Mouse (Mus musculus) heart, embryonic 10.5 days (tissue): ENCODE measurements around the gene Rimbp3. TPM values are rescaled to one million over a fixed set of nuclear protein-coding genes. Genes with fewer than 3 reads are reported as not detected.
"Not testable (repeated sequence)": the region's sequence is repeated elsewhere in the genome, so short reads cannot be mapped to it uniquely, and the experiment has no call there.

Experiments
- DNase-seq: peaks from one replicate; pipeline ENCODE4 v3.0.0-alpha.2; 2017; ENCODE audit warnings: low spot score
- H3K27ac ChIP-seq: fragments of 300-500 bp; sonication (generic); 2 replicates; pipeline ENCODE4 v1.5.1; 2016; ENCODE audit warnings: mild to moderate bottlenecking
- H3K27me3 ChIP-seq: fragments of 300-500 bp; sonication (generic); 2 replicates; pipeline ENCODE4 v1.6.1; 2016; ENCODE audit warnings: mild to moderate bottlenecking; ENCODE audit not compliant: poor library complexity, insufficient read depth, severe bottlenecking
- H3K36me3 ChIP-seq: fragments of 300-500 bp; sonication (generic); 2 replicates; pipeline ENCODE4 v1.6.1; 2016; ENCODE audit warnings: mild to moderate bottlenecking, moderate library complexity
- H3K4me1 ChIP-seq: fragments of 300-500 bp; sonication (generic); 2 replicates; pipeline ENCODE4 v1.6.1; 2016; ENCODE audit warnings: mild to moderate bottlenecking
- H3K4me3 ChIP-seq: fragments of 300-500 bp; sonication (generic); 2 replicates; pipeline ENCODE4 v1.5.1; 2016; ENCODE audit warnings: mild to moderate bottlenecking, moderate library complexity
- H3K9me3 ChIP-seq: fragments of 300-500 bp; sonication (generic); 2 replicates; pipeline ENCODE4 v1.6.1; 2016; ENCODE audit warnings: mild to moderate bottlenecking, moderate library complexity
- WGBS: fragments of 180-500 bp; shearing (Covaris S2); methylation state at CpG from one replicate; pipeline ENCODE4 v1.1.7; 2016; 5-methylcytosine and 5-hydroxymethylcytosine counted together
- polyA plus RNA-seq: library from polyadenylated mRNA; unstranded; fragments of >200 nt; fragmentation: Nextera tagmentation; extraction: Ambion mirVana; gene quantifications from 2 replicates; pipeline ENCODE4 v1.2.1, GENCODE M21; 2016

Rimbp3 gene
- polyA plus RNA-seq, 1 experiment from 2014 or later, result 0.28 TPM

DNA sequence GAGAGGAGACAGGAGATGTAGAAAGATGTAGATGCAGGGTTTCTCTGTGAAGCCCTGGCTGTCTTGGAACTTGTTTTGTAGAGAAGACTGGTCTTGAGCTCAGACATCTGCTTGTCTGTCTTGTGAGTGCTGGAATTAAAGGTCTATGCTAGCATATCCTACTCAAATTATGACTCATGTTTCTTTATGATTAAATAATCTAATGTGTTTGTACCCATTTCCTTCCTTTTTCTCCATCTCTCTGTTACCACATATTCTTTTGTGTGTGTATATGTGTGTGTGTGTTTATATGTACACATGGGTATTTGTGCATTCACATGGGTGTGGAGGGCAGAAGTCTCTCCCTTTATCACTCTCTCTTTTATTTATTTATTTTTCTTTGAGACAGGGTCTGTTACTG lies 18.1 kb downstream of the Rimbp3 start:
- Histone ChIP-seq H3K9me3 (no peaks in the 10 kb centered on the region), H3K4me1 (no peaks in the 10 kb centered on the region), H3K27ac (no peak overlapping the region), H3K27me3 (no peaks in the 10 kb centered on the region), H3K36me3 (no peaks in the 10 kb centered on the region), H3K4me3 (no peak overlapping the region)
- no peak for DNase-seq

GRCm38 (mm10) chr16:17231523-17231922 lies 23.1 kb downstream of the Rimbp3 start:
- WGBS, result 85% methylated on average over 2 of the region's 2 CpGs
- H3K9me3 ChIP-seq, H3K36me3 ChIP-seq, DNase-seq, H3K27ac ChIP-seq, H3K4me3 ChIP-seq, H3K27me3 ChIP-seq: not testable (repeated sequence)
- H3K4me1 ChIP-seq, result peaks cover 29% of the 10 kb centered on the region

- no peaks in the 10 kb centered on the region for H3K9me3 ChIP-seq
- DNase-seq, result peak; percentile 98
- under 1% methylated on average over 59 of the region's 59 CpGs for WGBS
These were observed 24.6 kb downstream of the Rimbp3 start, which contains the start of gene Hic2 for GRCm38 (mm10) chr16:17232794-17233701. Gene Hic2, plus strand, starts transcription at chr16:17233572.

DNA sequence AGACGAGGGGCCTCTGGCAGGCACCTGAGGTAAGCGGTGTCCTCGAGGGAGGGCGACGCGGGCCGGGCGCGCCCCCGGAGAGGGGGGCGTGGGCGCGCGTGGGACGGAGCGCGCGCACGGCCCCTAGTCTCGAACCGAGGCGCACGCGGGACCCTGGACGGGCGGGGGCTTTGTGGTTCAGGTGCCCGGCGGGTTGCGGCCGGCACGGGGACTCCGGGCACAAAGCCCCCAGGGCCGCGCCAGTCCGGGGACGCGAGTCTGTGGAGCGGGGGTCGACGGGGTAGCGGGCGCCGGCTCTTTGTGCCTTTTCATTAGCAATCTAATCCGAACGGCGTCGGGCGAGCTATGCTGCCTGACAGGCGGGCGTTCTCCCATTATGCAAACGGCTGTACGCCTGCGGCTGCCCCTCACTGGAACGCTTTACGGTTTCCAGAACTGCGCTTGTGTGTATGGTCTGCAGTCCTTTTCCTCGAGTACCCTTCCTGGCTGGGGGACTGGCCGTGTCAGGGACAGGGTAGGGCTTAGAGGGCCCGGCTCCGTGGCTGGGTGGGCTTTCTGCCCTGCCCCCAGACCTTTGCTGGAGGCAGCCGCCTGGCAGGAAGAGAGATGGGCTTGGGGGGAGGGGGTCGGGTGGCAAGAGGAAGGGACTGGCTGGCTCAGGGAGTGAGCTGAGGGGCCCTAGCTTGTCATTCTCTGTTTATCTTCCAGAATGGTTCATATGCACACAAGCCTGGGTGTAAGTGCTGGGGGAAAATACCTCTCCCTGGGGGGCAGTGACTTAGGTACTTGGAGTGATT lies 25.5 kb downstream of the Rimbp3 start:
- under 1% methylated on average over 60 of the region's 62 CpGs for WGBS
- peak overlapping the region; percentile 98 for H3K27ac ChIP-seq
- H3K4me1 ChIP-seq, result peaks cover 50% of the 10 kb centered on the region
- H3K4me3 ChIP-seq, result peak overlapping the region; percentile 93
- DNase-seq, result peak; percentile 88
- no peaks in the 10 kb centered on the region for H3K27me3 ChIP-seq
- H3K36me3 ChIP-seq, result no peaks in the 10 kb centered on the region
- H3K9me3 ChIP-seq, result no peaks in the 10 kb centered on the region

More at GRCm38 (mm10) chr16:17232794-17233701, 24.6 kb downstream of the Rimbp3 start, which contains the start of gene Hic2:
- Histone ChIP-seq H3K4me3 (peak within 1 kb of the TSS; percentile 93), H3K27me3 (no peaks in the 10 kb centered on the region), H3K27ac (peak within 1 kb of the TSS; percentile 98), H3K4me1 (peaks cover 41% of the 10 kb centered on the region), H3K36me3 (no peaks in the 10 kb centered on the region)

DNA sequence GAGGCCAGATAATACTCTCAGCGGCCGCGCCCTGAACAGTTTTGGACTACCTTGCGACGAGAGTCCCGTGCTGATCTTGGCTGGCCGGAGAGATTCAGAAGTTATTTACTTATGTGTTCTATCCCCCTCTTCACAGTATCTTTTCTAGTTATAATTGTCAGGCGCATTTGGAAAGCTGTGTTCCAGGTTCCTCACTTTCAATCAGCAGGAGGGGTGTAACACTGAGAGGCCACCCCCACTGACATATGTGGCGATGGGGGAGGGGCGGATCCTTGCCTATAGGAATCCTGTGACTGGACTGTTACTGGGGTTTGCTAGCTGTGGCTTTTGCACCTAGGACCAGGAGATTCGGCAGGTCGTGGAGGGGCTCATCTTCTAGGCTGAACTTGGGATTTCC lies 26.1 kb downstream of the Rimbp3 start:
- peak overlapping the region; percentile 93 for H3K4me3 ChIP-seq
- peak; percentile 81 for DNase-seq
- 1% methylated on average over 12 of the region's 12 CpGs for WGBS
- H3K27ac ChIP-seq, result peak overlapping the region; percentile 98
- no peaks in the 10 kb centered on the region for H3K27me3 ChIP-seq
- no peaks in the 10 kb centered on the region for H3K9me3 ChIP-seq
- no peaks in the 10 kb centered on the region for H3K36me3 ChIP-seq
- peaks cover 56% of the 10 kb centered on the region for H3K4me1 ChIP-seq

- no peak for DNase-seq
- WGBS, result 43% methylated on average over 9 of the region's 9 CpGs
- no peaks in the 10 kb centered on the region for H3K27me3 ChIP-seq
- no peaks in the 10 kb centered on the region for H3K36me3 ChIP-seq
- peak overlapping the region; percentile 93 for H3K4me3 ChIP-seq
- peaks cover 62% of the 10 kb centered on the region for H3K4me1 ChIP-seq
- no peaks in the 10 kb centered on the region for H3K9me3 ChIP-seq
- peak overlapping the region; percentile 98 for H3K27ac ChIP-seq
These were observed 26.7 kb downstream of the Rimbp3 start for GRCm38 (mm10) chr16:17234916-17235665.

- Histone ChIP-seq H3K27me3 (no peaks in the 10 kb centered on the region), H3K9me3 (no peaks in the 10 kb centered on the region), H3K4me1 (peaks cover 69% of the 10 kb centered on the region), H3K4me3 (no peak overlapping the region), H3K27ac (no peak overlapping the region), H3K36me3 (no peaks in the 10 kb centered on the region)
- no peak for DNase-seq
- 47% methylated on average over 3 of the region's 3 CpGs for WGBS
These were observed 29.2 kb downstream of the Rimbp3 start for GRCm38 (mm10) chr16:17237634-17238033.

DNA sequence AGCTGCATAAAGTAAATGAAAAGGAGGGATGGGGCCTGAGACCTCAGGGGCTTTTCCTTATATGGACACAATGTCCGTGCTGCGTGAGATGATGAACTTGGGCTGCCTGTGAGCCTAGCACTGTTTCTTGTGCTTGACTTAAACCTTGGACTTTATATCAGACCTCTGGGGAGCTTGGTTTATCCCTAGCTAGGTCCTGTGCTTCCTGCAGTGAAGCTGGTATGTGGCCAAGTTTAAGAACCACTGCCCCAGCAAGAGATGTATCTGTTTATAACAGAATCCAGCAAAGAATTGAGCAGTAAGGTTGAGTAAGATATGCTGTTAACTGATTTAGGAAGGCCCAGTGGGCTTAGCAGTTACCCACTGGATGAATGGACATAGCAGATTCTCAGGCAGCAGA lies 31.0 kb downstream of the Rimbp3 start:
- H3K9me3 ChIP-seq, result no peaks in the 10 kb centered on the region

GRCm38 (mm10) chr16:17243731-17244130 lies 35.3 kb downstream of the Rimbp3 start:
- Histone ChIP-seq H3K9me3 (no peaks in the 10 kb centered on the region), H3K4me1 (peaks cover 53% of the 10 kb centered on the region), H3K27ac (no peak overlapping the region), H3K4me3 (no peak overlapping the region), H3K36me3 (no peaks in the 10 kb centered on the region), H3K27me3 (no peaks in the 10 kb centered on the region)
- DNase-seq, result no peak
- WGBS, result 32% methylated on average over 1 of the region's 1 CpGs

More for the DNA sequence above, 31.0 kb downstream of the Rimbp3 start:
- Histone ChIP-seq H3K27ac (peak overlapping the region; percentile 29; the same call in 1 of the 2 replicates), H3K27me3 (no peaks in the 10 kb centered on the region), H3K36me3 (no peaks in the 10 kb centered on the region), H3K4me1 (peaks cover 72% of the 10 kb centered on the region), H3K4me3 (no peak overlapping the region)
- 62% methylated on average over 2 of the region's 2 CpGs for WGBS
- DNase-seq, result no peak

- Histone ChIP-seq H3K36me3 (no peaks in the 10 kb centered on the region), H3K9me3 (no peaks in the 10 kb centered on the region), H3K4me3 (no peak overlapping the region), H3K27ac (no peak overlapping the region), H3K4me1 (peaks cover 53% of the 10 kb centered on the region), H3K27me3 (no peaks in the 10 kb centered on the region)
- 76% methylated on average over 1 of the region's 1 CpGs for WGBS
- no peak for DNase-seq
These were observed 36.6 kb downstream of the Rimbp3 start for GRCm38 (mm10) chr16:17244996-17245395.

GRCm38 (mm10) chr16:17247727-17248126 lies 39.3 kb downstream of the Rimbp3 start:
- Histone ChIP-seq H3K4me3 (no peak overlapping the region), H3K27ac (0 out of 2 replicates have a peak overlapping the region, but pooled peaks have one; percentile 36), H3K9me3 (no peaks in the 10 kb centered on the region), H3K4me1 (peaks cover 67% of the 10 kb centered on the region), H3K36me3 (no peaks in the 10 kb centered on the region), H3K27me3 (no peaks in the 10 kb centered on the region)
- DNase-seq, result no peak
- 61% methylated on average over 4 of the region's 4 CpGs for WGBS

DNA sequence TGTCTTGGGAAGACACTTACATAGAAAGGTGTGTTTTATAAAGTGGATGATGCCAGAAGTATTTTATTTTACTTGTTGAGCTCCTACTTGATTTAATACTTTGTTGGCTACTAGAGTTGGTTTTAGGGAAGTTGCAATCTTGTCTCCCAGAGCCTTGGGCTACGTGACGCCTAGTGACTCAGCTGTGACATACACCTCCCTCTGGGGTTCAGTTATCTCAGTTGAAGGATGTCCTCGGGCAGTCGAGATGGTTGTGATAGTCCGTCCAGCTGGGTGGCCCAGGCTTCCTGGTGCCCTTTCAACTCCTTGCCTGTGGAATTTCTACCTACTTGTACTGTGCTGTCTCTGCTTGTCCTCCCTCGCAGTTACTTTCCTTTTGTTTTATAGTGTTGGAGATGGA lies 40.7 kb downstream of the Rimbp3 start:
- DNase-seq, result no peak
- Histone ChIP-seq H3K27ac (0 out of 2 replicates have a peak overlapping the region, but pooled peaks have one; percentile 30), H3K36me3 (no peaks in the 10 kb centered on the region), H3K27me3 (no peaks in the 10 kb centered on the region), H3K4me1 (peaks cover 71% of the 10 kb centered on the region), H3K9me3 (no peaks in the 10 kb centered on the region), H3K4me3 (no peak overlapping the region)
- 10% methylated on average over 6 of the region's 6 CpGs for WGBS
